Mouse (Mus musculus): ENCODE results near the gene Tead4. TPM values are rescaled to one million over a fixed set of nuclear protein-coding genes. Genes with fewer than 3 reads are reported as not detected.

The Tead4 gene
- polyA plus RNA-seq, 1 experiment = 70.9 TPM

DNA sequence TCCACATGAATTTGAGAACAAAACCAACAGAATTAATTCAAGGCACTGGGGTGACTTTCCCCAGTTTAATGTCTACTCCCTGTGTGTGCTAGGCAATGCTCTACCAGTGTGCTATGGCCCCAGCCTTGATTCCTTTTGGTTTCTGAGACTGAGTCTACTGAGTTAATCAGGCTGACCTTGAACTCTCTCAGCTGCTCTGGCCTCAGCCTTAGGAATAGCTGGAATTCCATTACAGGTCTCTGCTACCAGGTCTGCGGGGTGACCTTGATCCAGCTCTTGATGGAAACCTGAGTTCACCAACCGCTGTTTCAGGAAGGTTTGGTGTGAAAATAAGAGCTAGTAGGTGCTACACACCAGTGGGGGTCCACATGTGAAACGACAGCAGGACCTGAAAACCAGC is 1.3 kb upstream of the Tead4 start:
- peaks cover 5% of the 10 kb centered on the region for H3K36me3 ChIP-seq (ENCODE audit: control insufficient read depth, insufficient read depth)
- no peak for TF ChIP-seq USF1 (IDR thresholded peaks at IDR 0.05; ENCODE audit: low read depth)
- TF ChIP-seq REST (IDR thresholded peaks at IDR 0.05; ENCODE audit: insufficient read depth, insufficient read length) = no peak
- no peak overlapping the region for H3ac ChIP-seq (ENCODE audit: control insufficient read depth, insufficient read length)
- H3K4me3 ChIP-seq = peak overlapping the region; percentile 85
- no peaks in the 10 kb centered on the region for H3K27me3 ChIP-seq (ENCODE audit: control insufficient read depth, insufficient read depth, insufficient read length)
- H3K79me2 ChIP-seq (ENCODE audit: control insufficient read depth, insufficient read depth) = peaks cover 32% of the 10 kb centered on the region
- H3K4me2 ChIP-seq (ENCODE audit: low read depth) = peak overlapping the region; percentile 98

DNA sequence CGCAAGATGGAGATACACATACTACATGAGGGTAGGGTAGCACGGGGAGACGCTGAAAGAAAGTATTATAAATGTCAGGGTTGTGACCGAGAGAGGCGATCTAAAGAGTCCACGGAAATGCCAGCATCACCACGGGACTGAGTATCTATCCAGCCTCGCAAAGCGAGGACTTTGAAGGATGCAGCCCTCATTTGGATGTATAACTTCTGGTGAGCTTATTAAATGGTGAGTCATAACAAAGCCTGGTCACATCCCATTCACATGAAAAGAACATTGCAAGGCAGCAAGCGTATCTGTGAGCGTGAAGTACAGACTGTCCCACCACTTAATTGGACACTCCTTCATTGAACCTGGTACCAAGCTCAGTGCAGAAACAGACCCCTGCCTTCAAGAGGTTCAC is 835 bp upstream of the Tead4 start:
- Histone ChIP-seq H3K4me2 (ENCODE audit: low read depth) (peak overlapping the region; percentile 98), H3K27me3 (ENCODE audit: control insufficient read depth, insufficient read depth, insufficient read length) (no peaks in the 10 kb centered on the region), H3K79me2 (ENCODE audit: control insufficient read depth, insufficient read depth) (peaks cover 35% of the 10 kb centered on the region), H3K36me3 (ENCODE audit: control insufficient read depth, insufficient read depth) (peaks cover 5% of the 10 kb centered on the region), H3K4me3 (peak overlapping the region; percentile 85), H3ac (ENCODE audit: control insufficient read depth, insufficient read length) (no peak overlapping the region)
- TF ChIP-seq USF1 (IDR thresholded peaks at IDR 0.05; ENCODE audit: low read depth) (no peak), MAX (IDR thresholded peaks at IDR 0.05; ENCODE audit: low read depth) (no peak), POLR2AphosphoS2 (IDR thresholded peaks at IDR 0.05; ENCODE audit: insufficient read length, low read depth) (no peak), E2F4 (IDR thresholded peaks at IDR 0.05; ENCODE audit: insufficient read depth) (no peak), TCF12 (IDR thresholded peaks at IDR 0.05; ENCODE audit: insufficient read depth, poor library complexity, severe bottlenecking) (no peak), CEBPB (IDR thresholded peaks at IDR 0.05; ENCODE audit: insufficient read depth, poor library complexity, severe bottlenecking) (no peak), REST (IDR thresholded peaks at IDR 0.05; ENCODE audit: insufficient read depth, insufficient read length) (no peak), TCF3 (IDR thresholded peaks at IDR 0.05; ENCODE audit: insufficient read length, low read depth) (no peak), SRF (IDR thresholded peaks at IDR 0.05; ENCODE audit: control insufficient read depth, insufficient read length, low read depth) (no peak), POLR2A (IDR thresholded peaks at IDR 0.05; ENCODE audit: insufficient read length, low read depth) (no peak), MYOD1 (IDR thresholded peaks at IDR 0.05; ENCODE audit: control insufficient read depth in 1 of 3, insufficient read length in 2 of 3, low read depth in 2 of 3) (no peak), MYOG (IDR thresholded peaks at IDR 0.05; ENCODE audit: control insufficient read depth in 1 of 3, insufficient read depth in 1 of 3, insufficient read length in 2 of 3, low read depth in 2 of 3) (no peak)

DNA sequence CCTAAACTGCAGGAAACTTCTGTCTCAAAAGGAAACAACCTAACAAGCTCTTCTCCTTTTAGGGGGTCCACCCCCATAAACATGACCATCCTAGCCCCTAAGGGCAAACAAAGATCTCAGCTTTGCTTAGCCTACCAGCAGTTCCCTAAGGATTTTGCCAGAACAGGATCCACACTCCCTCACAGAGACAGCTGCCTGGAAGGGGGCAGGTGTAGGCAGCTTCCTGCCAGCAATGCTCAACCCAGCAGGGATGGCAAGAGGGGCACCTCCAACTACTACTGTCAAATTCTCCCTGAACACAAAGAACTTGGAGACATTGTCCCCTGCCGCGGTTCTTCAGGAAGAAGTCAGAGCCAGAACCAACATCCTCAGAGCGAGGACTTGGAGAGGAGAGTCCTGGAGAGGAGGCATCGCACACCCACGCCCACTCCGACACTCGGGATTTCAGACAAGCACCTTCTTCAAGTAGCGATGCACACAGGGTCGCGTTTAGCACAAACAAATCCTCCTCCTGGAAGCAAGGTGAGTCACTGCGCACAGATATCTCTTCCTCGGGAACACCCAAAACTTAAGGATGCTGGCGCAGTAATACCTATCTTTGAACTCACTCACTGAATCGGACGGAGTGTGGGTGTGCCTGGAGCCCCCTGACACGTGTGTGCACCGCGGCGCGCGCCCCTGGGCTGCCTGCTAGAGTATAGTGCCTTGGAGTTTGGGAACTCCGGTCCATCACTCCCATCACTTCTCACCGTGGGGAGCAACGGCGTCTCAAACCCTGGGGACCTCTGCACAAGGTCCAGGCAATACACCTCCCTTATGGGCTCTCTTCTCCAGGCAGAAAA is 1.1 kb downstream of the Tead4 start:
- Histone ChIP-seq H3ac (ENCODE audit: control insufficient read depth, insufficient read length) (peak overlapping the region; percentile 55), H3K4me3 (peak overlapping the region; percentile 85), H3K27me3 (ENCODE audit: control insufficient read depth, insufficient read depth, insufficient read length) (no peaks in the 10 kb centered on the region), H3K36me3 (ENCODE audit: control insufficient read depth, insufficient read depth) (peaks cover 5% of the 10 kb centered on the region), H3K4me2 (ENCODE audit: low read depth) (peak overlapping the region; percentile 89), H3K79me2 (ENCODE audit: control insufficient read depth, insufficient read depth) (peaks cover 51% of the 10 kb centered on the region)
- TF ChIP-seq E2F4 (IDR thresholded peaks at IDR 0.05; ENCODE audit: insufficient read depth) (no peak), MYOD1 (IDR thresholded peaks at IDR 0.05; ENCODE audit: control insufficient read depth in 1 of 3, insufficient read length in 2 of 3, low read depth in 2 of 3) (peak in 2 of 3 experiments; percentile 80), USF1 (IDR thresholded peaks at IDR 0.05; ENCODE audit: low read depth) (no peak), TCF3 (IDR thresholded peaks at IDR 0.05; ENCODE audit: insufficient read length, low read depth) (no peak), TCF12 (IDR thresholded peaks at IDR 0.05; ENCODE audit: insufficient read depth, poor library complexity, severe bottlenecking) (no peak), CEBPB (IDR thresholded peaks at IDR 0.05; ENCODE audit: insufficient read depth, poor library complexity, severe bottlenecking) (no peak), MYOG (IDR thresholded peaks at IDR 0.05; ENCODE audit: control insufficient read depth in 1 of 3, insufficient read depth in 1 of 3, insufficient read length in 2 of 3, low read depth in 2 of 3) (peak in 1 of 3 experiments; percentile 80)

DNA sequence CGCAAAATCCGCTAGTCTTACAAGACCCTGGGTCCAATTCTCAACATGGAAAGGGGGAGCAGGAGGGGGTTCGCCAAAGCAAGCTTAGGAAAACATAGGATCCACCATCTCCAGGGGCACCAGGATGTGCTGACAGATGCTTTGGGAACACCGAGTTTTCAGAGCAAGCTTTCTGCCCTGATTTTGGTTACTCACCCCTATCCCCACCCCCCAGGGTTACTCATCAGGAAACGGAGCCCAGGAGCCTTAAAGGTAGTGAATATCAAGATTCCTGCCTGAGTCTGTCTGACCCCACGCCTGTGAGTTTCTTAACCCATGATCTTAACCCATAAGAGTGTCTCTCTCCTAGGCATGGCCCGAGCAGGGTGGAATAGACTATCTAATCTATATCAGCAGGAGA is 2.4 kb downstream of the Tead4 start:
- H3K36me3 ChIP-seq (ENCODE audit: control insufficient read depth, insufficient read depth) = peaks cover 5% of the 10 kb centered on the region
- TF ChIP-seq E2F4 (IDR thresholded peaks at IDR 0.05; ENCODE audit: insufficient read depth) (no peak), MYOD1 (IDR thresholded peaks at IDR 0.05; ENCODE audit: control insufficient read depth in 1 of 3, insufficient read length in 2 of 3, low read depth in 2 of 3) (no peak), SRF (IDR thresholded peaks at IDR 0.05; ENCODE audit: control insufficient read depth, insufficient read length, low read depth) (no peak), REST (IDR thresholded peaks at IDR 0.05; ENCODE audit: insufficient read depth, insufficient read length) (no peak), POLR2A (IDR thresholded peaks at IDR 0.05; ENCODE audit: insufficient read length, low read depth) (no peak)
- H3K79me2 ChIP-seq (ENCODE audit: control insufficient read depth, insufficient read depth) = peaks cover 64% of the 10 kb centered on the region
- peak overlapping the region; percentile 85 for H3K4me3 ChIP-seq
- no peaks in the 10 kb centered on the region for H3K27me3 ChIP-seq (ENCODE audit: control insufficient read depth, insufficient read depth, insufficient read length)
- H3K4me2 ChIP-seq (ENCODE audit: low read depth) = peak overlapping the region; percentile 89
- no peak overlapping the region for H3ac ChIP-seq (ENCODE audit: control insufficient read depth, insufficient read length)

DNA sequence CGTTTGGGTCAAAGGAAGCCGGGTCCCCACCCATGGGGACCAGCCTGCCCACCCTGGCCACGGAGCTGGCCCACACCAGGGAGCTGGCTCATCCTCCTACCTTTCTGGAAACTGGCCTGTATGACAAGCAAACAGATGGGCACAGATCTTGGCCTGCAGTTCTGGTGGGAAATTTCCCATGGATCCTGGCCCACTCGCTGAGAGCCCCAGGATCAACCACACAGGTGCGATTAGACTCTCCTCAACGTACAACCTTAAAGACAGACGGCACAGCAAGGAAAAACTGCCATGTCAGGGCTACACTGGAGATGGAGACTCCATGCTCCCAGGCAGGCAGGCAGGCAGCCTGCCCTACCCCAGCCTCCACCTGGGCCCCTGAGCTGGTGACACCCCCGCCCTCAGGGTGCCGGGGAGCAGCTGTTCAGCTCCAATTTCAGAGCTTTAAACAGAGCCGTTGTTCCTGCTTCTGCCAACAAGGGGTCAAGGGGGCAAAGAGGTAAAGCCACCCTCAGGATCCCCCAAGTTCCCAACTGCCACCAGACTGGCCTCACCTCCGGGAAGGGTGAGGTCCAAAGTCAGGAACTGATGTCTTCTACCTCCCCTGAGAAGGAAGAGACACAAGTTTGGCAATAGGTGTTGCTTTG is 3.8 kb downstream of the Tead4 start:
- Histone ChIP-seq H3ac (ENCODE audit: control insufficient read depth, insufficient read length) (no peak overlapping the region), H3K27me3 (ENCODE audit: control insufficient read depth, insufficient read depth, insufficient read length) (no peaks in the 10 kb centered on the region), H3K4me3 (peak overlapping the region; percentile 85), H3K36me3 (ENCODE audit: control insufficient read depth, insufficient read depth) (peaks cover 5% of the 10 kb centered on the region), H3K79me2 (ENCODE audit: control insufficient read depth, insufficient read depth) (peaks cover 77% of the 10 kb centered on the region), H3K4me2 (ENCODE audit: low read depth) (peak overlapping the region; percentile 89)
- TF ChIP-seq TCF12 (IDR thresholded peaks at IDR 0.05; ENCODE audit: insufficient read depth, poor library complexity, severe bottlenecking) (peak; percentile 76), REST (IDR thresholded peaks at IDR 0.05; ENCODE audit: insufficient read depth, insufficient read length) (no peak), POLR2AphosphoS2 (IDR thresholded peaks at IDR 0.05; ENCODE audit: insufficient read length, low read depth) (peak; percentile 33), USF1 (IDR thresholded peaks at IDR 0.05; ENCODE audit: low read depth) (no peak), MYOG (IDR thresholded peaks at IDR 0.05; ENCODE audit: control insufficient read depth in 1 of 3, insufficient read depth in 1 of 3, insufficient read length in 2 of 3, low read depth in 2 of 3) (peak; percentile 79 to 96 (median 86)), TCF3 (IDR thresholded peaks at IDR 0.05; ENCODE audit: insufficient read length, low read depth) (peak; percentile 31), MYOD1 (IDR thresholded peaks at IDR 0.05; ENCODE audit: control insufficient read depth in 1 of 3, insufficient read length in 2 of 3, low read depth in 2 of 3) (peak in 2 of 3 experiments; percentile 79 to 94)
